Mouse (Mus musculus) hindbrain, embryonic 15.5 days (tissue): Measurements from ENCODE around the gene Igf2r. TPM values are rescaled to one million over a fixed set of nuclear protein-coding genes. Genes with fewer than 3 reads are reported as not detected.

Experiments used
- ATAC-seq: fragments of 200-750 bp; cut with Nextera tagmentation; 2 replicates; pipeline ENCODE4 v1.8.0; 2017; ENCODE audit warnings: low read depth, moderate number of reproducible peaks, moderate TSS enrichment; ENCODE audit not compliant: low FRiP score
- H3K27ac ChIP-seq: fragments of 300-500 bp; sonication (generic); replicated peaks from 2 replicates; pipeline ENCODE4 v1.5.1; 2015; ENCODE audit warnings: mild to moderate bottlenecking, inconsistent platforms
- H3K27me3 ChIP-seq: fragments of 300-500 bp; sonication (generic); 2 replicates; pipeline ENCODE4 v1.6.1; 2015; ENCODE audit warnings: control low read depth, inconsistent platforms
- H3K36me3 ChIP-seq: fragments of 300-500 bp; sonication (generic); 2 replicates; pipeline ENCODE4 v1.6.1; 2015; ENCODE audit warnings: control low read depth, inconsistent platforms
- H3K4me1 ChIP-seq: fragments of 300-500 bp; sonication (generic); replicated peaks from 2 replicates; pipeline ENCODE4 v1.6.1; 2015; ENCODE audit warnings: control low read depth, inconsistent platforms
- H3K4me2 ChIP-seq: fragments of 300-500 bp; sonication (generic); 2 replicates; pipeline ENCODE4 v1.6.1; 2015; ENCODE audit warnings: moderate library complexity, mild to moderate bottlenecking, inconsistent platforms
- H3K4me3 ChIP-seq: fragments of 300-500 bp; sonication (generic); 2 replicates; pipeline ENCODE4 v1.5.1; 2015; ENCODE audit warnings: mild to moderate bottlenecking, inconsistent platforms
- H3K9ac ChIP-seq: fragments of 300-500 bp; sonication (generic); 2 replicates; pipeline ENCODE4 v1.6.1; 2015; ENCODE audit warnings: inconsistent platforms
- H3K9me3 ChIP-seq: fragments of 300-500 bp; sonication (generic); 2 replicates; pipeline ENCODE4 v1.6.1; 2016; ENCODE audit warnings: control low read depth, inconsistent platforms
- WGBS: fragments of 180-500 bp; shearing (Covaris S2); methylation state at CpG from one replicate; pipeline ENCODE4 v1.1.7; 2015; 5-methylcytosine and 5-hydroxymethylcytosine counted together
- polyA plus RNA-seq: library from polyadenylated mRNA; unstranded; fragments of >200 nt; fragmentation: Nextera tagmentation; extraction: Ambion mirVana; gene quantifications from 2 replicates; pipeline ENCODE4 v1.2.1, GENCODE M21; 2015

Igf2r gene
- polyA plus RNA-seq, 1 experiment from 2014 or later: 9.1 TPM

- no peaks in the 10 kb centered on the region for H3K9me3 ChIP-seq
These were observed 48.2 kb downstream of the Igf2r start for GRCm38 (mm10) chr17:12721118-12721886.

GRCm38 (mm10) chr17:12718251-12718650 is 51.2 kb downstream of the Igf2r start:
- Histone ChIP-seq H3K4me2 (no peak overlapping the region), H3K9ac (no peak overlapping the region), H3K4me3 (no peak overlapping the region), H3K36me3 (peaks cover 40% of the 10 kb centered on the region), H3K9me3 (no peaks in the 10 kb centered on the region), H3K27me3 (no peaks in the 10 kb centered on the region), H3K4me1 (no peaks in the 10 kb centered on the region), H3K27ac (no peak overlapping the region)
- ATAC-seq: peak; percentile 52; the same call in 1 of the 2 replicates
- WGBS: 54% methylated on average over 7 of the region's 7 CpGs

More at GRCm38 (mm10) chr17:12721118-12721886, 48.2 kb downstream of the Igf2r start:
- no peaks in the 10 kb centered on the region for H3K27me3 ChIP-seq
- 88% methylated on average over 5 of the region's 5 CpGs for WGBS
- H3K4me2 ChIP-seq: no peak overlapping the region
- no peak overlapping the region for H3K9ac ChIP-seq
- H3K4me1 ChIP-seq: peaks cover 27% of the 10 kb centered on the region
- ATAC-seq: no peak
- H3K4me3 ChIP-seq: no peak overlapping the region
- peaks cover 23% of the 10 kb centered on the region for H3K36me3 ChIP-seq
- H3K27ac ChIP-seq: no peak overlapping the region

GRCm38 (mm10) chr17:12717445-12717844 is 52.0 kb downstream of the Igf2r start:
- H3K27ac ChIP-seq: no peak overlapping the region; the same call in 1 of the 2 replicates
- WGBS: 96% methylated on average over 4 of the region's 4 CpGs

DNA sequence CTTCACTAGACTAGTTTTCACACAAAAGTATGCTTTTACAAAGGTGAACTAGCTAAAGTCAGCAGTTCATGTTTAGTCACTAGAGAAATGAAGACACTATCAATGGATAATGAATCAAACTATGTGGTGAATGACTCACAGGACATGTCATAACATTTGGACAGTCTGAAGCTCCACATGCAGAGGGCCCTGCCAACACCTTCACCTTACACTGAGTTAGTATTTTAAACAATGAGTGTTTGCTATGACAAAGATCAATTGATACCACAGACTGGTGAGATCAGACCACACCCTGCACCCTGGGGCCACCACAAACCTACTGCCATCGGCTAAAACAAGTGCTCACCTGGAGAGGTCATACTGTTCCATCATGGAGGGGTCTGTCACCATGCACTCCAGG is 54.4 kb downstream of the Igf2r start:
- no peak overlapping the region for H3K27ac ChIP-seq
- ATAC-seq: no peak
- H3K4me1 ChIP-seq: no peaks in the 10 kb centered on the region
- H3K36me3 ChIP-seq: peaks cover 48% of the 10 kb centered on the region
- H3K9me3 ChIP-seq: no peaks in the 10 kb centered on the region
- WGBS: 68% methylated on average over 1 of the region's 1 CpGs
- no peak overlapping the region for H3K4me3 ChIP-seq
- no peaks in the 10 kb centered on the region for H3K27me3 ChIP-seq
- H3K4me2 ChIP-seq: no peak overlapping the region
- no peak overlapping the region for H3K9ac ChIP-seq

More at GRCm38 (mm10) chr17:12717445-12717844, 52.0 kb downstream of the Igf2r start:
- Histone ChIP-seq H3K4me2 (no peak overlapping the region), H3K4me1 (no peaks in the 10 kb centered on the region), H3K27me3 (no peaks in the 10 kb centered on the region), H3K4me3 (no peak overlapping the region), H3K9me3 (no peaks in the 10 kb centered on the region), H3K9ac (no peak overlapping the region), H3K36me3 (peaks cover 37% of the 10 kb centered on the region)
- ATAC-seq: no peak

GRCm38 (mm10) chr17:12714080-12714561 is 55.3 kb downstream of the Igf2r start:
- WGBS: 91% methylated on average over 5 of the region's 5 CpGs
- no peak for ATAC-seq

GRCm38 (mm10) chr17:12712993-12713392 is 56.5 kb downstream of the Igf2r start:
- peaks cover 54% of the 10 kb centered on the region for H3K36me3 ChIP-seq
- WGBS: 86% methylated on average over 3 of the region's 3 CpGs

More at GRCm38 (mm10) chr17:12714080-12714561, 55.3 kb downstream of the Igf2r start:
- H3K27ac ChIP-seq: no peak overlapping the region
- H3K4me3 ChIP-seq: no peak overlapping the region
- H3K4me2 ChIP-seq: no peak overlapping the region
- H3K27me3 ChIP-seq: no peaks in the 10 kb centered on the region
- no peak overlapping the region for H3K9ac ChIP-seq
- no peaks in the 10 kb centered on the region for H3K9me3 ChIP-seq
- peaks cover 45% of the 10 kb centered on the region for H3K36me3 ChIP-seq
- no peaks in the 10 kb centered on the region for H3K4me1 ChIP-seq

DNA sequence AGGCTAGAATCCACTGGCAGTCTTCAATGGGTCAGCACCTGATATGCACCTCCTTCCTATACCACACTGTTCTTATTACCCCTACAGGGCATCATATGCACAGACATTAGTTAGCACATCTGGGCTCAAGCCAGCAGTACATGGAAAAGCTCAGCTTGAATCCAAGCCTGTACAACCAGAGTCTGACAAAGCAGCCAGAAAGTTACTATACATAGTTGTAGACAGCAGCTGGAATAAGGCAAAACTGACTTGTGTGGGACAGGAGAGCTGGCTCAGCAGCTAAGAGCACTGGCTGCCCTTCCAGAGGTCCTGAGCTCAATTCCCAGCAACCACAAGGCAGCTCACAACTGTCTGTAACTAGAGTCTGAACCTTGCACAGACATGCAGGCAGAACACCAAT is 57.3 kb downstream of the Igf2r start:
- Histone ChIP-seq H3K27ac (no peak overlapping the region), H3K27me3 (no peaks in the 10 kb centered on the region), H3K36me3 (peaks cover 54% of the 10 kb centered on the region), H3K4me2 (no peak overlapping the region), H3K4me1 (no peaks in the 10 kb centered on the region), H3K9ac (no peak overlapping the region), H3K4me3 (no peak overlapping the region), H3K9me3 (no peaks in the 10 kb centered on the region)
- ATAC-seq: no peak

More at GRCm38 (mm10) chr17:12712993-12713392, 56.5 kb downstream of the Igf2r start:
- Histone ChIP-seq H3K4me2 (no peak overlapping the region), H3K9ac (no peak overlapping the region), H3K4me1 (no peaks in the 10 kb centered on the region), H3K27me3 (no peaks in the 10 kb centered on the region), H3K9me3 (no peaks in the 10 kb centered on the region), H3K27ac (no peak overlapping the region), H3K4me3 (no peak overlapping the region)
- ATAC-seq: no peak

DNA sequence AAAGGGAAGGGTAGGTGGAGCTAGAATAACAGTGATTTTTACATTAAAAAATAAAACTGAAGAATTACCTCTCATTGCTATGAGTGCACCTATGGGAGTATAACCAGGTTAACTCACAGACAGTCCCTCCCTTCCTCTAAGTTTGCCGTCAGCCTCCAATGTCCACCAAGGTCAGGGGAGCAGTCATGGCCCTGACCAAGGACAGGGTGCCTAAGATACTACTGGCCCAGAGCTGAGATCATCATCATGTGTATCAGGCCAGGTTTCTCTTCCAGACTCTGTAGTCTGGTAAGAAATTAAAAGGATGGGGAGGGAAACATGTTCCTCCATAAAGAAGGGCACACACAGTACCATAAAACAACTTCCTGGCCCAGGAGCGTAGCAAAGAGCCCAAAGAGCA is 58.5 kb downstream of the Igf2r start:
- no peaks in the 10 kb centered on the region for H3K9me3 ChIP-seq
- no peak overlapping the region for H3K9ac ChIP-seq
- H3K36me3 ChIP-seq: peaks cover 54% of the 10 kb centered on the region
- H3K27ac ChIP-seq: no peak overlapping the region
- H3K4me3 ChIP-seq: no peak overlapping the region
- WGBS: 96% methylated on average over 2 of the region's 2 CpGs
- no peaks in the 10 kb centered on the region for H3K27me3 ChIP-seq
- no peak for ATAC-seq
- no peak overlapping the region for H3K4me2 ChIP-seq
- no peaks in the 10 kb centered on the region for H3K4me1 ChIP-seq

GRCm38 (mm10) chr17:12710050-12710780 is 59.2 kb downstream of the Igf2r start:
- Histone ChIP-seq H3K9me3 (no peaks in the 10 kb centered on the region), H3K27ac (no peak overlapping the region), H3K9ac (no peak overlapping the region), H3K36me3 (peaks cover 48% of the 10 kb centered on the region), H3K4me2 (no peak overlapping the region), H3K4me3 (no peak overlapping the region), H3K27me3 (no peaks in the 10 kb centered on the region), H3K4me1 (no peaks in the 10 kb centered on the region)
- ATAC-seq: no peak
- 87% methylated on average over 13 of the region's 13 CpGs for WGBS

DNA sequence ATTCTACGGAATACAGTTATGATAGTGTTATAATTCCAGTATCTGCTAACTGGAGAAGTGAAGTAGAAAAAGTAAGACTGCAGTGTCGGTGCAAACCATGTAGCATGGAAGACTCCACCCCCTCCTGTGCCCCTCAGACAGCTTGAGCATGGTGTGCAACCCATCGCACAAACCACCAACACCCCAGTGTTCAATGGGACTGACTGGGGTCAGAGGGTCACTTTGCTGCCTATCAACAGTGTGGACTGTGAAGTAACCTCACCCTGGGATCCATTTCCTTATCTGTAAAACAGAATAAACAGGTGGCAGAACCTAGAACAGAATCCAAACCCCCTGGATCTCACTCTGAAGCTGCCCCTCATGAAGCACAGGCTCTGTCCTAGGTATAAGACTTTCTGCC is 61.1 kb downstream of the Igf2r start:
- Histone ChIP-seq H3K4me2 (no peak overlapping the region), H3K9ac (no peak overlapping the region), H3K4me1 (no peaks in the 10 kb centered on the region), H3K27me3 (no peaks in the 10 kb centered on the region), H3K9me3 (no peaks in the 10 kb centered on the region), H3K4me3 (no peak overlapping the region), H3K27ac (no peak overlapping the region), H3K36me3 (peaks cover 50% of the 10 kb centered on the region)
- ATAC-seq: no peak
- 90% methylated on average over 3 of the region's 3 CpGs for WGBS

GRCm38 (mm10) chr17:12706590-12707049 is 62.8 kb downstream of the Igf2r start:
- H3K27ac ChIP-seq: no peak overlapping the region
- H3K27me3 ChIP-seq: no peaks in the 10 kb centered on the region
- H3K9me3 ChIP-seq: no peaks in the 10 kb centered on the region
- H3K4me1 ChIP-seq: no peaks in the 10 kb centered on the region
- no peak overlapping the region for H3K9ac ChIP-seq
- WGBS: 88% methylated on average over 10 of the region's 10 CpGs
- H3K4me3 ChIP-seq: no peak overlapping the region
- H3K4me2 ChIP-seq: no peak overlapping the region
- peaks cover 62% of the 10 kb centered on the region for H3K36me3 ChIP-seq
- ATAC-seq: no peak

DNA sequence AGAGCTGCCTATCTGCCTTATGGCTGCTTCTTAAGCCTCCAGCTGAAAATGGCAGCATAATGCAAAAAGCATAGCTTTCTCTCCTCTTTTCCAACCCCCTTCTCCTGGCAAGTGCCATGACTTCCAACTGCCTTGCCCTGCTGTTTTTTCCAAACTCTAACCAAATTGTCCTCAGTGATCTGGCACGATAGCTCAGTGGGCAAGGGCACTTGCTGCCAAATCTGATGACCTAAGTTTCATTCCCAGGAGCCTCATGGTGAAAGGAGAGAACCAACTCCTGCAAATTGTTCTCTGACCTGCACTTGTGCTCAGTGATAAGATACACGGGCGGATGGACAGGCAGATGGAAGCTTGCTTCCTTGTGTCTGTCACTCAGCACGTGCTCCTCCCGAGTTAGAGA is 66.6 kb downstream of the Igf2r start:
- Histone ChIP-seq H3K4me2 (no peak overlapping the region), H3K4me3 (no peak overlapping the region), H3K9me3 (no peaks in the 10 kb centered on the region), H3K4me1 (no peaks in the 10 kb centered on the region), H3K27ac (no peak overlapping the region), H3K9ac (no peak overlapping the region), H3K27me3 (no peaks in the 10 kb centered on the region), H3K36me3 (peaks cover 64% of the 10 kb centered on the region)
- WGBS: 89% methylated on average over 5 of the region's 5 CpGs
- no peak for ATAC-seq
